Mouse (Mus musculus) intestine, postnatal 0 days (tissue): ENCODE measurements around the gene BC052040. TPM values are rescaled to one million over a fixed set of nuclear protein-coding genes. Genes with fewer than 3 reads are reported as not detected.

Source experiments
- ATAC-seq: fragments of 200-750 bp; cut with Nextera tagmentation; 2 replicates; pipeline ENCODE4 v1.8.0; 2017; ENCODE audit warnings: mild to moderate bottlenecking, moderate TSS enrichment, moderate library complexity
- H3K27ac ChIP-seq: fragments of 300-500 bp; sonication (generic); 2 replicates; pipeline ENCODE4 v1.5.1; 2014; ENCODE audit warnings: mild to moderate bottlenecking, low read depth, low read length, moderate library complexity
- H3K27me3 ChIP-seq: fragments of 300-500 bp; sonication (generic); replicated peaks from 2 replicates; pipeline ENCODE4 v1.6.1; 2014; ENCODE audit warnings: low read length, mixed read lengths; ENCODE audit not compliant: control insufficient read depth, insufficient read depth
- H3K36me3 ChIP-seq: fragments of 300-500 bp; sonication (generic); 2 replicates; pipeline ENCODE4 v1.6.1; 2014; ENCODE audit warnings: mild to moderate bottlenecking, moderate library complexity; ENCODE audit not compliant: control insufficient read depth, insufficient read depth
- H3K4me1 ChIP-seq: fragments of 300-500 bp; sonication (generic); replicated peaks from 2 replicates; pipeline ENCODE4 v1.6.1; 2014; ENCODE audit warnings: antibody characterized with exemption, low read length, mixed read lengths; ENCODE audit not compliant: control insufficient read depth, insufficient read depth
- H3K4me2 ChIP-seq: fragments of 300-500 bp; sonication (generic); replicated peaks from 2 replicates; pipeline ENCODE4 v1.6.1; 2014; ENCODE audit warnings: low read depth, mild to moderate bottlenecking, moderate library complexity
- H3K4me3 ChIP-seq: fragments of 300-500 bp; sonication (generic); 2 replicates; pipeline ENCODE4 v1.5.1; 2014; ENCODE audit warnings: low read depth, low read length
- H3K9ac ChIP-seq: fragments of 300-500 bp; sonication (generic); 2 replicates; pipeline ENCODE4 v1.6.1; 2014; ENCODE audit warnings: mild to moderate bottlenecking, low read depth, low read length
- H3K9me3 ChIP-seq: fragments of 300-500 bp; sonication (generic); 2 replicates; pipeline ENCODE4 v1.6.1; 2016; ENCODE audit warnings: mixed run types; ENCODE audit not compliant: control insufficient read depth
- CTCF ChIP-seq: sonication (generic); IDR thresholded peaks from 2 replicates; pipeline ENCODE4 v1.5.1; 2016; ENCODE audit warnings: low read depth, mild to moderate bottlenecking, control low read depth, antibody characterized with exemption, moderate library complexity
- WGBS: fragments of 180-500 bp; shearing (Covaris S2); extraction: QIAGEN DNeasy Blood & Tissue Kit; methylation state at CpG from one replicate; pipeline ENCODE4 v1.1.7; 2014; 5-methylcytosine and 5-hydroxymethylcytosine counted together
- microRNA counts: library from miRNA; unstranded; fragments of <30 nt; microRNA quantifications from one replicate; lab custom pipeline; 2016
- microRNA-seq: library from miRNA; unstranded; fragments of <30 nt; microRNA quantifications from one replicate; pipeline ENCODE4, GENCODE M21; 2016
- polyA plus RNA-seq: library from polyadenylated mRNA; unstranded; fragments of >200 nt; fragmentation: Nextera tagmentation; extraction: Ambion mirVana; gene quantifications from 2 replicates; pipeline ENCODE4 v1.2.1, GENCODE M21; 2015

Gene BC052040
- polyA plus RNA-seq, 1 experiment from 2014 or later, result 4.7 TPM

GRCm38 (mm10) chr2:115813721-115814120 lies 232.2 kb downstream of the BC052040 start:
- 45% methylated on average over 6 of the region's 6 CpGs for WGBS
- Histone ChIP-seq H3K9me3 (no peaks in the 10 kb centered on the region), H3K4me1 (no peaks in the 10 kb centered on the region), H3K27me3 (no peaks in the 10 kb centered on the region), H3K4me2 (no peak overlapping the region; the same call in 1 of the 2 replicates), H3K27ac (no peak overlapping the region), H3K9ac (no peak overlapping the region), H3K4me3 (no peak overlapping the region), H3K36me3 (no peaks in the 10 kb centered on the region)
- ATAC-seq, result no peak
- TF ChIP-seq CTCF, result no peak

DNA sequence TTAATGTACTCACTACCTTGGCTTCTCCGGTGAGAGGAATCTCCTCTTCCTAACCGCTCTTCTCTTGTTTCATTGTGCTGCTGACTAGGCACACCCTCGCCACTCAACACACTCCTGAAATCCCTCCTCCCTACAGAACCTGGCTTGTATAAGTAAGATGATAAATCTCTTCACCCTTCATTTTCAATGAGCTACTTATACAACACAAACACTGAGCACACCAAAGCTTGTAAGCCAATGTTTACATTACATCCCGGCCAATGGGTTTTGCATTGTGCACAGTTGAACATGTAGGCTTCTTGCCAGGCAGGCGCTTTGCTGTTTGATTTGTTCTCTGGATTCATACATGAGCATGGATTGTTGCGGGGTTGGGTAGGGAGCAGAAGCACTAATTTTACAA lies 236.4 kb downstream of the BC052040 start:
- H3K4me3 ChIP-seq, result no peak overlapping the region
- H3K4me2 ChIP-seq, result no peak overlapping the region
- H3K27ac ChIP-seq, result no peak overlapping the region
- no peaks in the 10 kb centered on the region for H3K9me3 ChIP-seq
- no peaks in the 10 kb centered on the region for H3K27me3 ChIP-seq
- H3K4me1 ChIP-seq, result no peaks in the 10 kb centered on the region
- no peak overlapping the region for H3K9ac ChIP-seq
- WGBS, result 57% methylated on average over 6 of the region's 6 CpGs
- H3K36me3 ChIP-seq, result no peaks in the 10 kb centered on the region
- no peak for ATAC-seq
- no peak for TF ChIP-seq CTCF

GRCm38 (mm10) chr2:115822361-115822760 lies 240.8 kb downstream of the BC052040 start:
- no peak overlapping the region for H3K9ac ChIP-seq
- ATAC-seq, result no peak
- 89% methylated on average over 5 of the region's 5 CpGs for WGBS

More at GRCm38 (mm10) chr2:115822361-115822760, 240.8 kb downstream of the BC052040 start:
- H3K4me2 ChIP-seq, result no peak overlapping the region
- no peak overlapping the region for H3K27ac ChIP-seq
- no peaks in the 10 kb centered on the region for H3K36me3 ChIP-seq
- H3K9me3 ChIP-seq, result no peaks in the 10 kb centered on the region
- H3K4me1 ChIP-seq, result no peaks in the 10 kb centered on the region
- no peak for TF ChIP-seq CTCF
- H3K27me3 ChIP-seq, result no peaks in the 10 kb centered on the region
- H3K4me3 ChIP-seq, result no peak overlapping the region

MicroRNAs within 50 kb of the gene (microRNA counts, 519-probe panel; counts per million panel counts)
- microRNA mmu-miR-1951 (lab: Ali Mortazavi, UCI), result 4,457 counts per million, percentile 68 among the panel's probes with 10 or more counts

Small RNAs within 50 kb of the gene (microRNA-seq; reads per million reads assigned to microRNA genes)
- gene Mir1951, result not detected
